Mouse (Mus musculus) lung, embryonic 14.5 days (tissue): Measurements from ENCODE around the gene Ptprm. TPM values are rescaled to one million over a fixed set of nuclear protein-coding genes. Genes with fewer than 3 reads are reported as not detected.

Experiments
- ATAC-seq: fragments of 200-750 bp; cut with Nextera tagmentation; 2 replicates; pipeline ENCODE4 v1.8.0; 2017; ENCODE audit warnings: mild to moderate bottlenecking, moderate TSS enrichment, moderate library complexity; ENCODE audit not compliant: insufficient read depth
- DNase-seq: peaks from one replicate; pipeline ENCODE4 v3.0.0-alpha.2; 2015
- H3K27ac ChIP-seq: fragments of 300-500 bp; sonication (generic); 2 replicates; pipeline ENCODE4 v1.5.1; 2014; ENCODE audit warnings: low read depth, mild to moderate bottlenecking, moderate library complexity
- H3K27me3 ChIP-seq: fragments of 300-500 bp; sonication (generic); 2 replicates; pipeline ENCODE4 v1.6.1; 2014; ENCODE audit warnings: low read length, control low read depth; ENCODE audit not compliant: insufficient read depth
- H3K36me3 ChIP-seq: fragments of 300-500 bp; sonication (generic); 2 replicates; pipeline ENCODE4 v1.6.1; 2014; ENCODE audit warnings: control low read depth; ENCODE audit not compliant: insufficient read depth
- H3K4me1 ChIP-seq: fragments of 300-500 bp; sonication (generic); 2 replicates; pipeline ENCODE4 v1.6.1; 2014; ENCODE audit warnings: antibody characterized with exemption, control low read depth; ENCODE audit not compliant: insufficient read depth
- H3K4me2 ChIP-seq: fragments of 300-500 bp; sonication (generic); 2 replicates; pipeline ENCODE4 v1.6.1; 2014; ENCODE audit warnings: mild to moderate bottlenecking
- H3K4me3 ChIP-seq: fragments of 300-500 bp; sonication (generic); 2 replicates; pipeline ENCODE4 v1.5.1; 2014; ENCODE audit warnings: low read depth, low read length
- H3K9ac ChIP-seq: fragments of 300-500 bp; sonication (generic); 2 replicates; pipeline ENCODE4 v1.6.1; 2014
- H3K9me3 ChIP-seq: fragments of 300-500 bp; sonication (generic); 2 replicates; pipeline ENCODE4 v1.6.1; 2016; ENCODE audit warnings: low read depth, low read length, control low read depth
- CTCF ChIP-seq: IDR thresholded peaks from 2 replicates; pipeline ENCODE4 v1.5.1; 2016; ENCODE audit warnings: antibody characterized with exemption, low read depth
- WGBS: fragments of 180-500 bp; shearing (Covaris S2); extraction: QIAGEN DNeasy Blood & Tissue Kit; methylation state at CpG from one replicate; pipeline ENCODE4 v1.1.7; 2014; 5-methylcytosine and 5-hydroxymethylcytosine counted together
- polyA plus RNA-seq: library from polyadenylated mRNA; unstranded; fragments of >200 nt; fragmentation: Nextera tagmentation; extraction: Ambion mirVana; gene quantifications from 2 replicates; pipeline ENCODE4 v1.2.1, GENCODE M21; 2014

Gene Ptprm
- polyA plus RNA-seq, 1 experiment from 2014 or later = 45.4 TPM

- Histone ChIP-seq H3K4me3 (no peak overlapping the region), H3K36me3 (no peaks in the 10 kb centered on the region), H3K9me3 (no peaks in the 10 kb centered on the region), H3K4me1 (no peaks in the 10 kb centered on the region), H3K27ac (no peak overlapping the region), H3K4me2 (no peak overlapping the region), H3K9ac (no peak overlapping the region), H3K27me3 (no peaks in the 10 kb centered on the region)
- ATAC-seq (no peak), DNase-seq (no peak)
- WGBS = 84% methylated on average over 11 of the region's 11 CpGs
- TF ChIP-seq CTCF = no peak
Measured at GRCm38 (mm10) chr17:66785586-66785985, 568.7 kb downstream of the Ptprm start.

GRCm38 (mm10) chr17:66783601-66784000, 570.7 kb downstream of the Ptprm start:
- no peak overlapping the region for H3K9ac ChIP-seq
- no peak overlapping the region for H3K27ac ChIP-seq
- no peaks in the 10 kb centered on the region for H3K4me1 ChIP-seq
- ATAC-seq (no peak), DNase-seq (no peak)
- no peaks in the 10 kb centered on the region for H3K9me3 ChIP-seq
- WGBS = 83% methylated on average over 4 of the region's 4 CpGs
- no peak overlapping the region for H3K4me3 ChIP-seq
- H3K4me2 ChIP-seq = no peak overlapping the region
- no peaks in the 10 kb centered on the region for H3K36me3 ChIP-seq
- no peaks in the 10 kb centered on the region for H3K27me3 ChIP-seq
- TF ChIP-seq CTCF = no peak

GRCm38 (mm10) chr17:66783075-66783492, 571.2 kb downstream of the Ptprm start:
- no peaks in the 10 kb centered on the region for H3K27me3 ChIP-seq
- no peak for ATAC-seq
- no peaks in the 10 kb centered on the region for H3K9me3 ChIP-seq
- H3K4me1 ChIP-seq = no peaks in the 10 kb centered on the region
- H3K27ac ChIP-seq = no peak overlapping the region
- TF ChIP-seq CTCF = no peak
- H3K4me3 ChIP-seq = no peak overlapping the region
- no peaks in the 10 kb centered on the region for H3K36me3 ChIP-seq
- WGBS = 53% methylated on average over 10 of the region's 10 CpGs
- no peak overlapping the region for H3K4me2 ChIP-seq
- no peak overlapping the region for H3K9ac ChIP-seq
- no peak for DNase-seq

GRCm38 (mm10) chr17:66781910-66782309, 572.3 kb downstream of the Ptprm start:
- Histone ChIP-seq H3K36me3 (no peaks in the 10 kb centered on the region), H3K9me3 (no peaks in the 10 kb centered on the region), H3K9ac (no peak overlapping the region), H3K27me3 (no peaks in the 10 kb centered on the region), H3K4me1 (no peaks in the 10 kb centered on the region), H3K27ac (no peak overlapping the region), H3K4me2 (no peak overlapping the region), H3K4me3 (no peak overlapping the region)
- DNase-seq (no peak), ATAC-seq (no peak)
- no peak for TF ChIP-seq CTCF
- WGBS = 70% methylated on average over 3 of the region's 3 CpGs

- H3K36me3 ChIP-seq = no peaks in the 10 kb centered on the region
- DNase-seq (no peak), ATAC-seq (no peak)
- no peaks in the 10 kb centered on the region for H3K9me3 ChIP-seq
- 79% methylated on average over 1 of the region's 1 CpGs for WGBS
- no peak for TF ChIP-seq CTCF
- no peak overlapping the region for H3K4me2 ChIP-seq
- H3K27ac ChIP-seq = no peak overlapping the region
- no peak overlapping the region for H3K4me3 ChIP-seq
- no peak overlapping the region for H3K9ac ChIP-seq
- H3K4me1 ChIP-seq = no peaks in the 10 kb centered on the region
- no peaks in the 10 kb centered on the region for H3K27me3 ChIP-seq
Measured at GRCm38 (mm10) chr17:66779026-66779425, 575.2 kb downstream of the Ptprm start.

- Histone ChIP-seq H3K36me3 (no peaks in the 10 kb centered on the region), H3K27me3 (no peaks in the 10 kb centered on the region), H3K4me3 (no peak overlapping the region), H3K9me3 (no peaks in the 10 kb centered on the region), H3K4me1 (no peaks in the 10 kb centered on the region), H3K27ac (no peak overlapping the region), H3K9ac (no peak overlapping the region), H3K4me2 (no peak overlapping the region)
- 76% methylated on average over 14 of the region's 14 CpGs for WGBS
- DNase-seq (no peak), ATAC-seq (no peak)
- no peak for TF ChIP-seq CTCF
Measured at GRCm38 (mm10) chr17:66769365-66770363, 584.6 kb downstream of the Ptprm start.

GRCm38 (mm10) chr17:66768689-66769275, 585.5 kb downstream of the Ptprm start:
- Histone ChIP-seq H3K9ac (no peak overlapping the region), H3K27me3 (no peaks in the 10 kb centered on the region), H3K27ac (no peak overlapping the region), H3K4me3 (no peak overlapping the region), H3K4me2 (no peak overlapping the region), H3K9me3 (no peaks in the 10 kb centered on the region), H3K36me3 (no peaks in the 10 kb centered on the region), H3K4me1 (no peaks in the 10 kb centered on the region)
- no peak for TF ChIP-seq CTCF
- DNase-seq (no peak), ATAC-seq (no peak)
- WGBS = 67% methylated on average over 11 of the region's 11 CpGs
